Mouse (Mus musculus) C2C12 (cell line): ENCODE measurements at regions not wholly inside any gene's neighbourhood (a gene's known extent, or its start where the extent isn't known, plus 50 kb on each side); places are given as distances from the start of the nearest gene placed in this dataset.

Experiments
- CEBPB ChIP-seq: IDR thresholded peaks from one replicate; pipeline ENCODE4 v1.6.1; 2011; ENCODE audit warnings: low read depth, mild to moderate bottlenecking, control low read depth, moderate library complexity
- CTCF ChIP-seq: IDR thresholded peaks from one replicate; pipeline ENCODE4 v1.5.1; 2011; ENCODE audit not compliant: control insufficient read depth, insufficient read depth, insufficient read length
- MYOG ChIP-seq: IDR thresholded peaks from one replicate; pipeline ENCODE4 v1.6.1; 2011; ENCODE audit not compliant: control insufficient read depth, insufficient read length; ENCODE audit errors: extremely low read depth
- USF1 ChIP-seq: IDR thresholded peaks from one replicate; pipeline ENCODE4 v1.6.1; 2011; ENCODE audit warnings: low read depth, mild to moderate bottlenecking, control low read depth, moderate library complexity

DNA sequence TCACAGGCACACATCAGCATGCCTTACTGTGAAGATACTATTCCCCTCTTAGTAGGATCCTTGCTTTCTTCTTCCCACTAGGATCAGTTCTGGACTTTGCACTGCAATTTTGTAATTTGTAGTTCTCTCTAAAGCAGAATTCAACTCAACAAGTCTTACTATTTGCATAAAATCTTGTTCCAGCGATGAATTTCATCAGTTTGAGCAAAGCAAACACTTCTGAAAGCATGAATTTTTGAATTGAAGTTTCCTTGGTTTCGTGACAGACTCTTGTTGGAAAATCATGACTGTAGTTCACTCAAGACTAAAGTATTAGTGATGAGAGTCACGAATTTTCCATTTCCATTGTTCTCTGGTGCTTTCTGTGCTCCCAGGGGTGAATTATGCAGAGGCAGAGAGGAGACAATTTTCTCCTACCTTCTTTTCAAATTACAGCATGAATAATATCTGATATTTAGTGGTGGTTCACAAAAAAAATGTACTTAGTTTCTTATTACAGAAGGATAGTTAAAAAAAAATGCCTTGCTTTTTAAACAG lies 190.6 kb upstream of the Mbnl1 start:
- TF ChIP-seq USF1 (no peak), CTCF (no peak), MYOG (no peak), CEBPB (no peak)
